Mouse (Mus musculus): ENCODE results near the gene Cipc. TPM values are rescaled to one million over a fixed set of nuclear protein-coding genes. Genes with fewer than 3 reads are reported as not detected.

The Cipc gene
- polyA plus RNA-seq, 1 experiment from 2014 or later = 61.0 TPM

- DNase-seq = peak; percentile 71
- H3K36me3 ChIP-seq (ENCODE audit: control insufficient read depth, insufficient read depth, low read length) = no peaks in the 10 kb centered on the region
- peaks cover 34% of the 10 kb centered on the region for H3K4me1 ChIP-seq (ENCODE audit: control insufficient read depth, insufficient read depth, low read length)
- no peak overlapping the region for H3K4me3 ChIP-seq (replicated peaks; ENCODE audit: low read depth, low read length)
- H3K27ac ChIP-seq (replicated peaks; ENCODE audit: low read depth, low read length) = peak overlapping the region; percentile 97
- H3K27me3 ChIP-seq (ENCODE audit: control insufficient read depth, insufficient read depth, low read length) = 0 out of 2 replicates have a peak, but pooled peaks cover 2% of the 10 kb centered on the region
- peak overlapping the region; percentile 43 for H3K4me2 ChIP-seq (ENCODE audit: low read length)
- WGBS = 5% methylated on average over 11 of the region's 11 CpGs
- ATAC-seq (ENCODE audit: low FRiP score, low TSS enrichment) = peak; percentile 46; the same call in 1 of the 2 replicates
- H3K9me3 ChIP-seq (ENCODE audit: control insufficient read depth, low read length) = no peaks in the 10 kb centered on the region
- peak overlapping the region; percentile 39; the same call in 1 of the 2 replicates for H3K9ac ChIP-seq (replicated peaks; ENCODE audit: low read length)
These were observed 5.7 kb upstream of the Cipc start for GRCm38 (mm10) chr12:86941173-86941572.

- Histone ChIP-seq H3K27ac (replicated peaks; ENCODE audit: low read depth, low read length) (peak overlapping the region; percentile 97), H3K27me3 (ENCODE audit: control insufficient read depth, insufficient read depth, low read length) (0 out of 2 replicates have a peak, but pooled peaks cover under 1% of the 10 kb centered on the region), H3K9me3 (ENCODE audit: control insufficient read depth, low read length) (no peaks in the 10 kb centered on the region), H3K36me3 (ENCODE audit: control insufficient read depth, insufficient read depth, low read length) (no peaks in the 10 kb centered on the region), H3K4me1 (ENCODE audit: control insufficient read depth, insufficient read depth, low read length) (peaks cover 36% of the 10 kb centered on the region), H3K4me2 (ENCODE audit: low read length) (peak overlapping the region; percentile 43), H3K4me3 (replicated peaks; ENCODE audit: low read depth, low read length) (no peak overlapping the region), H3K9ac (replicated peaks; ENCODE audit: low read length) (0 out of 2 replicates have a peak overlapping the region, but pooled peaks have one; percentile 39)
- ATAC-seq (ENCODE audit: low FRiP score, low TSS enrichment) = peak; percentile 84
- WGBS = 8% methylated on average over 5 of the region's 5 CpGs
- peak; percentile 91 for DNase-seq
These were observed 4.9 kb upstream of the Cipc start for GRCm38 (mm10) chr12:86941734-86942486.

GRCm38 (mm10) chr12:86943421-86943820 is 3.4 kb upstream of the Cipc start:
- ATAC-seq (ENCODE audit: low FRiP score, low TSS enrichment) (no peak), DNase-seq (no peak)
- H3K27me3 ChIP-seq (ENCODE audit: control insufficient read depth, insufficient read depth, low read length) = no peaks in the 10 kb centered on the region
- no peak overlapping the region for H3K4me3 ChIP-seq (replicated peaks; ENCODE audit: low read depth, low read length)
- H3K4me2 ChIP-seq (ENCODE audit: low read length) = no peak overlapping the region
- H3K9ac ChIP-seq (replicated peaks; ENCODE audit: low read length) = no peak overlapping the region
- 92% methylated on average over 8 of the region's 8 CpGs for WGBS
- peaks cover 44% of the 10 kb centered on the region for H3K4me1 ChIP-seq (ENCODE audit: control insufficient read depth, insufficient read depth, low read length)
- H3K36me3 ChIP-seq (ENCODE audit: control insufficient read depth, insufficient read depth, low read length) = no peaks in the 10 kb centered on the region
- peak overlapping the region; percentile 97 for H3K27ac ChIP-seq (replicated peaks; ENCODE audit: low read depth, low read length)
- no peaks in the 10 kb centered on the region for H3K9me3 ChIP-seq (ENCODE audit: control insufficient read depth, low read length)

- DNase-seq = peak; percentile 94
- H3K4me3 ChIP-seq (replicated peaks; ENCODE audit: low read depth, low read length) = no peak overlapping the region
- no peaks in the 10 kb centered on the region for H3K36me3 ChIP-seq (ENCODE audit: control insufficient read depth, insufficient read depth, low read length)
- peak overlapping the region; percentile 7; the same call in 1 of the 2 replicates for H3K4me2 ChIP-seq (ENCODE audit: low read length)
- no peak overlapping the region for H3K27ac ChIP-seq (replicated peaks; ENCODE audit: low read depth, low read length)
- H3K9ac ChIP-seq (replicated peaks; ENCODE audit: low read length) = no peak overlapping the region
- peaks cover 58% of the 10 kb centered on the region for H3K4me1 ChIP-seq (ENCODE audit: control insufficient read depth, insufficient read depth, low read length)
- no peaks in the 10 kb centered on the region for H3K27me3 ChIP-seq (ENCODE audit: control insufficient read depth, insufficient read depth, low read length)
- WGBS = 5% methylated on average over 4 of the region's 4 CpGs
- ATAC-seq (ENCODE audit: low FRiP score, low TSS enrichment) = no peak
- H3K9me3 ChIP-seq (ENCODE audit: control insufficient read depth, low read length) = no peaks in the 10 kb centered on the region
These were observed 1.7 kb upstream of the Cipc start for GRCm38 (mm10) chr12:86945126-86945525.

- peak overlapping the region; percentile 99 for H3K27ac ChIP-seq (replicated peaks; ENCODE audit: low read depth, low read length)
- peak overlapping the region; percentile 91 for H3K9ac ChIP-seq (replicated peaks; ENCODE audit: low read length)
- DNase-seq (peak; percentile 69), ATAC-seq (ENCODE audit: low FRiP score, low TSS enrichment) (no peak)
- no peaks in the 10 kb centered on the region for H3K9me3 ChIP-seq (ENCODE audit: control insufficient read depth, low read length)
- no peaks in the 10 kb centered on the region for H3K27me3 ChIP-seq (ENCODE audit: control insufficient read depth, insufficient read depth, low read length)
- whole genome bisulfite sequencing = 0% methylated on average over 17 of the region's 17 CpGs
- peak overlapping the region; percentile 64 for H3K4me3 ChIP-seq (replicated peaks; ENCODE audit: low read depth, low read length)
- peaks cover 50% of the 10 kb centered on the region for H3K4me1 ChIP-seq (ENCODE audit: control insufficient read depth, insufficient read depth, low read length)
- peak overlapping the region; percentile 91 for H3K4me2 ChIP-seq (ENCODE audit: low read length)
- no peaks in the 10 kb centered on the region for H3K36me3 ChIP-seq (ENCODE audit: control insufficient read depth, insufficient read depth, low read length)
These were observed 502 bp upstream of the Cipc start for GRCm38 (mm10) chr12:86946301-86946781.

GRCm38 (mm10) chr12:86947681-86948401 is 998 bp downstream of the Cipc start:
- H3K27ac ChIP-seq (replicated peaks; ENCODE audit: low read depth, low read length) = peak overlapping the region; percentile 99
- no peaks in the 10 kb centered on the region for H3K9me3 ChIP-seq (ENCODE audit: control insufficient read depth, low read length)
- 19% methylated on average over 26 of the region's 26 CpGs for WGBS
- H3K9ac ChIP-seq (replicated peaks; ENCODE audit: low read length) = peak overlapping the region; percentile 77
- H3K4me2 ChIP-seq (ENCODE audit: low read length) = peak overlapping the region; percentile 89
- ATAC-seq (ENCODE audit: low FRiP score, low TSS enrichment) (peak; percentile 43), DNase-seq (peak; percentile 57)
- peaks cover 3% of the 10 kb centered on the region for H3K36me3 ChIP-seq (ENCODE audit: control insufficient read depth, insufficient read depth, low read length)
- H3K4me3 ChIP-seq (replicated peaks; ENCODE audit: low read depth, low read length) = peak overlapping the region; percentile 64
- peaks cover 35% of the 10 kb centered on the region for H3K4me1 ChIP-seq (ENCODE audit: control insufficient read depth, insufficient read depth, low read length)
- no peaks in the 10 kb centered on the region for H3K27me3 ChIP-seq (ENCODE audit: control insufficient read depth, insufficient read depth, low read length)

GRCm38 (mm10) chr12:86948627-86949026 is 1.8 kb downstream of the Cipc start:
- Histone ChIP-seq H3K9me3 (ENCODE audit: control insufficient read depth, low read length) (no peaks in the 10 kb centered on the region), H3K27me3 (ENCODE audit: control insufficient read depth, insufficient read depth, low read length) (no peaks in the 10 kb centered on the region), H3K36me3 (ENCODE audit: control insufficient read depth, insufficient read depth, low read length) (peaks cover 6% of the 10 kb centered on the region), H3K9ac (replicated peaks; ENCODE audit: low read length) (peak overlapping the region; percentile 77; the same call in 1 of the 2 replicates), H3K4me2 (ENCODE audit: low read length) (peak overlapping the region; percentile 89), H3K27ac (replicated peaks; ENCODE audit: low read depth, low read length) (no peak overlapping the region), H3K4me1 (ENCODE audit: control insufficient read depth, insufficient read depth, low read length) (peaks cover 35% of the 10 kb centered on the region), H3K4me3 (replicated peaks; ENCODE audit: low read depth, low read length) (peak overlapping the region; percentile 64)
- 66% methylated on average over 6 of the region's 6 CpGs for WGBS
- DNase-seq = no peak
- no peak for ATAC-seq (ENCODE audit: low FRiP score, low TSS enrichment)

GRCm38 (mm10) chr12:86949501-86949900 is 2.7 kb downstream of the Cipc start:
- DNase-seq = no peak
- Histone ChIP-seq H3K4me2 (ENCODE audit: low read length) (no peak overlapping the region), H3K4me3 (replicated peaks; ENCODE audit: low read depth, low read length) (no peak overlapping the region), H3K27ac (replicated peaks; ENCODE audit: low read depth, low read length) (no peak overlapping the region), H3K9me3 (ENCODE audit: control insufficient read depth, low read length) (no peaks in the 10 kb centered on the region), H3K4me1 (ENCODE audit: control insufficient read depth, insufficient read depth, low read length) (peaks cover 35% of the 10 kb centered on the region), H3K36me3 (ENCODE audit: control insufficient read depth, insufficient read depth, low read length) (peaks cover 10% of the 10 kb centered on the region), H3K9ac (replicated peaks; ENCODE audit: low read length) (no peak overlapping the region), H3K27me3 (ENCODE audit: control insufficient read depth, insufficient read depth, low read length) (no peaks in the 10 kb centered on the region)
- ATAC-seq (ENCODE audit: low FRiP score, low TSS enrichment) = no peak
- 87% methylated on average over 9 of the region's 9 CpGs for whole genome bisulfite sequencing
